Mouse (Mus musculus): ENCODE measurements around the gene Nsun4. TPM values are rescaled to one million over a fixed set of nuclear protein-coding genes. Genes with fewer than 3 reads are reported as not detected.

Gene Nsun4
- total and polyA plus RNA-seq, 3 experiments: 11.8 to 14.9 TPM; not detected in 1

DNA sequence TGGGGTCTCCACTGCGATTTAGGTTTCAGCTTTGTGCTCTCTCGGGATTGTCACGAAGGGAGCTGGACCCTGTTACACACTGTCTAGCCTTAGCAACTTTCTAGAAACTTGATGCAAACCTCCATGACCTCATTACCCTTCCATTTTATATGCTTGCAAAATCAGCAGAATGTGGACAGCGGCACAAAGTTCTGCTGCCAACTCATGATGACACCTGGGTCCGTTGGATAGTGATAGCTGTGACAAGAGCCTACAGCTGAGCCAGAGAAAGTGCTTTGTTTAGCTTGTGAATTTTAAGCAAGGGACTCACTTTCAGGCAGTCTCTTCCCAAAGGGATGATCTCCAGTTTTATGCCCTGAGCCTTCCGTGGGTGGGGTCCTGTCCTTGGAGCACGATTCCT lies 64.3 kb downstream of the Nsun4 start:
- Histone ChIP-seq H3K36me3 (ENCODE audit: control insufficient read depth in 1 of 2, insufficient read depth in 2 of 2, low read length in 2 of 2) (no peaks in the 10 kb centered on the region), H3K9ac (ENCODE audit: control insufficient read depth, low read depth, low read length, poor library complexity, severe bottlenecking) (no peak overlapping the region), H3K27ac (ENCODE audit: control insufficient read depth, low read depth, low read length) (no peak overlapping the region), H3K27me3 (ENCODE audit: control insufficient read depth in 1 of 2, insufficient read depth in 2 of 2, low read length in 2 of 2) (no peaks in the 10 kb centered on the region), H3K4me3 (ENCODE audit: control insufficient read depth in 1 of 2, insufficient read depth in 1 of 2, low read depth in 2 of 2, low read length in 2 of 2) (no peak overlapping the region), H3K79me2 (ENCODE audit: control insufficient read depth, insufficient read depth, low read length, poor library complexity) (no peaks in the 10 kb centered on the region), H3K4me1 (ENCODE audit: control insufficient read depth in 1 of 2, insufficient read depth in 2 of 2, low read length in 2 of 2) (no peaks in the 10 kb centered on the region), H3K9me3 (replicated peaks; ENCODE audit: insufficient read depth, low read length) (no peaks in the 10 kb centered on the region)
- TF ChIP-seq MEF2A (IDR thresholded peaks at IDR 0.05; ENCODE audit: extremely low read depth, insufficient replicate concordance, low read depth, low read length, poor library complexity, severe bottlenecking) (no peak), MYB (IDR thresholded peaks at IDR 0.05; ENCODE audit: low read depth, low read length) (no peak), JUND (IDR thresholded peaks at IDR 0.05; ENCODE audit: low read depth, low read length) (no peak), BHLHE40 (IDR thresholded peaks at IDR 0.05; ENCODE audit: borderline replicate concordance, low read depth, low read length) (no peak), USF1 (IDR thresholded peaks at IDR 0.05; ENCODE audit: low read depth, low read length) (no peak), MAX (IDR thresholded peaks at IDR 0.05; ENCODE audit: low read length) (no peak), POLR2AphosphoS2 (IDR thresholded peaks at IDR 0.05; ENCODE audit: low read length) (no peak), ETS1 (IDR thresholded peaks at IDR 0.05; ENCODE audit: low read depth, low read length) (no peak), USF2 (IDR thresholded peaks at IDR 0.05; ENCODE audit: borderline replicate concordance in 1 of 2, insufficient read depth in 1 of 2, low read depth in 1 of 2, low read length in 2 of 2) (no peak), EP300 (IDR thresholded peaks at IDR 0.05; ENCODE audit: low read depth in 1 of 2, low read length in 2 of 2) (no peak), ZKSCAN1 (IDR thresholded peaks at IDR 0.05; ENCODE audit: low read depth, low read length) (no peak), ELF1 (IDR thresholded peaks at IDR 0.05; ENCODE audit: low read depth, low read length) (no peak), CHD2 (IDR thresholded peaks at IDR 0.05; ENCODE audit: low read length) (no peak), E2F4 (IDR thresholded peaks at IDR 0.05; ENCODE audit: borderline replicate concordance, low read depth, low read length) (no peak), ZNF384 (IDR thresholded peaks at IDR 0.05; ENCODE audit: low read depth, low read length) (no peak), TBP (IDR thresholded peaks at IDR 0.05; ENCODE audit: low read depth, low read length) (no peak), SMC3 (IDR thresholded peaks at IDR 0.05; ENCODE audit: low read depth, low read length) (no peak), HCFC1 (IDR thresholded peaks at IDR 0.05; ENCODE audit: low read depth, low read length) (no peak), RCOR1 (IDR thresholded peaks at IDR 0.05; ENCODE audit: low read depth, low read length) (no peak)
- DNase-seq (ENCODE audit: low read depth, low spot score): no peak

DNA sequence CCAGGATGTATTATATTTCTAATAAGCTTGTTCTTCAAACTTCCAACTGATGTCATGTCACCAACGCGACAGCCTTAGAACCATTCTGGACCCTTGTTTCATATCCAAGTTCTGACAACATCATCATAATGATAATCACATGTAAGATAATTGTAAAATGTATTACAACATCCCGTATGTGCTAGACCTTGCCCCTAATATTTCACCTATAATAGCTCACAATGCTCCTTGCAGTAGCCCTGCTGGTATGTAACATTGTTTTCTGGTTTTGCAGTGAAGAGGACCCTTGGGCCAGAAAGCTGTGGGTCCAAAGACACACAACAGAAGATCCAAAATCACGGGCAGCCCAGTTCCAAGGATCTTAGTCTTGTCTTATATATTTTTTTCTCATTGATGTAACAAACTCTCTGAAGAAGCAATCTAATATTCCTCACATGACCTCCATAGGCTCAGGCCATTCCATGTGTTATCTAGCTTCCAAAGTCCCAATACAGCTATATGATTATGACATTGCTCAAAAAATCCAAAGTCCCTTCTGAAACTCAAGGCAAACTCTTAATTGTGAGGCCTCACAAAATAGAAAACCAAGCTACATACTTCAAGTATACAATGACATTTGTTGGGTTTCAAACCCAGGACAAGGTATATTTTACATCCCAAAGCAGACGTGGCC lies 65.7 kb downstream of the Nsun4 start:
- H3K27ac ChIP-seq (ENCODE audit: control insufficient read depth, low read depth, low read length): no peak overlapping the region
- no peaks in the 10 kb centered on the region for H3K27me3 ChIP-seq (ENCODE audit: control insufficient read depth in 1 of 2, insufficient read depth in 2 of 2, low read length in 2 of 2)
- H3K9ac ChIP-seq (ENCODE audit: control insufficient read depth, low read depth, low read length, poor library complexity, severe bottlenecking): no peak overlapping the region
- peaks cover 0 to 3% of the 10 kb centered on the region in 2 experiments; a peak in 1 of 4 replicates for H3K36me3 ChIP-seq (ENCODE audit: control insufficient read depth in 1 of 2, insufficient read depth in 2 of 2, low read length in 2 of 2)
- H3K4me1 ChIP-seq (ENCODE audit: control insufficient read depth in 1 of 2, insufficient read depth in 2 of 2, low read length in 2 of 2): peaks cover 0 to 5% of the 10 kb centered on the region in 2 experiments; a peak in 1 of 4 replicates
- no peak for DNase-seq (ENCODE audit: low read depth, low spot score)
- no peaks in the 10 kb centered on the region for H3K9me3 ChIP-seq (replicated peaks; ENCODE audit: insufficient read depth, low read length)
- no peaks in the 10 kb centered on the region for H3K79me2 ChIP-seq (ENCODE audit: control insufficient read depth, insufficient read depth, low read length, poor library complexity)
- no peak for TF ChIP-seq MYC (IDR thresholded peaks at IDR 0.05; ENCODE audit: low read depth, low read length)
- TF ChIP-seq NELFE (IDR thresholded peaks at IDR 0.05; ENCODE audit: low read depth, low read length): no peak
- no peak for TF ChIP-seq HCFC1 (IDR thresholded peaks at IDR 0.05; ENCODE audit: low read depth, low read length)
- TF ChIP-seq USF1 (IDR thresholded peaks at IDR 0.05; ENCODE audit: low read depth, low read length): no peak
- TF ChIP-seq MAZ (IDR thresholded peaks at IDR 0.05; ENCODE audit: low read depth, low read length): no peak
- no peak for TF ChIP-seq MEF2A (IDR thresholded peaks at IDR 0.05; ENCODE audit: extremely low read depth, insufficient replicate concordance, low read depth, low read length, poor library complexity, severe bottlenecking)
- TF ChIP-seq ELF1 (IDR thresholded peaks at IDR 0.05; ENCODE audit: low read depth, low read length): no peak
- TF ChIP-seq CHD1 (IDR thresholded peaks at IDR 0.05; ENCODE audit: low read depth, low read length): no peak
- no peak for TF ChIP-seq NRF1 (IDR thresholded peaks at IDR 0.05; ENCODE audit: insufficient read depth, low read depth, low read length, poor library complexity, severe bottlenecking)
- no peak for TF ChIP-seq CHD2 (IDR thresholded peaks at IDR 0.05; ENCODE audit: low read length)
- no peak for TF ChIP-seq ZC3H11A (IDR thresholded peaks at IDR 0.05; ENCODE audit: low read depth, low read length)
- TF ChIP-seq BHLHE40 (IDR thresholded peaks at IDR 0.05; ENCODE audit: borderline replicate concordance, low read depth, low read length): no peak
- no peak for TF ChIP-seq TBP (IDR thresholded peaks at IDR 0.05; ENCODE audit: low read depth, low read length)
- no peak for TF ChIP-seq ETS1 (IDR thresholded peaks at IDR 0.05; ENCODE audit: low read depth, low read length)
- no peak for TF ChIP-seq RCOR1 (IDR thresholded peaks at IDR 0.05; ENCODE audit: low read depth, low read length)
- TF ChIP-seq MYB (IDR thresholded peaks at IDR 0.05; ENCODE audit: low read depth, low read length): no peak
- no peak for TF ChIP-seq ZKSCAN1 (IDR thresholded peaks at IDR 0.05; ENCODE audit: low read depth, low read length)
- TF ChIP-seq CTCF (IDR thresholded peaks at IDR 0.05 in 2 of 3, conservative IDR thresholded peaks at IDR 0.05 in 1 of 3; ENCODE audit: control insufficient read depth in 1 of 3, insufficient read depth in 1 of 3, low read depth in 2 of 3, low read length in 3 of 3, poor library complexity in 1 of 3, severe bottlenecking in 1 of 3): no peak
- no peak for TF ChIP-seq GATA1 (IDR thresholded peaks at IDR 0.05; ENCODE audit: low read depth, low read length)
- H3K4me3 ChIP-seq (ENCODE audit: control insufficient read depth in 1 of 2, insufficient read depth in 1 of 2, low read depth in 2 of 2, low read length in 2 of 2): no peak overlapping the region

Measured in MEL (cell line).